Mouse (Mus musculus) liver, embryonic 14.5 days (tissue): ENCODE measurements around the gene Meox1. TPM values are rescaled to one million over a fixed set of nuclear protein-coding genes. Genes with fewer than 3 reads are reported as not detected.

Source experiments
- ATAC-seq: fragments of 200-750 bp; cut with Nextera tagmentation; 2 replicates; pipeline ENCODE4 v1.8.0; 2017; ENCODE audit warnings: moderate number of reproducible peaks, mild to moderate bottlenecking, moderate library complexity; ENCODE audit not compliant: insufficient read depth
- DNase-seq, 3 experiments: peaks; one replicate each; pipeline ENCODE4 v3.0.0-alpha.2; 2012 to 2013; ENCODE audit warnings: low read depth in 3 of 3, low spot score in 3 of 3
- H3K27ac ChIP-seq: fragments of 300-500 bp; sonication (generic); 2 replicates; pipeline ENCODE4 v1.5.1; 2014; ENCODE audit warnings: moderate library complexity, mild to moderate bottlenecking, control low read depth, inconsistent platforms
- H3K27me3 ChIP-seq: fragments of 300-500 bp; sonication (generic); 2 replicates; pipeline ENCODE4 v1.6.1; 2014; ENCODE audit warnings: mild to moderate bottlenecking, low read length, moderate library complexity; ENCODE audit not compliant: control insufficient read depth, insufficient read depth
- H3K36me3 ChIP-seq: fragments of 300-500 bp; sonication (generic); replicated peaks from 2 replicates; pipeline ENCODE4 v1.6.1; 2014; ENCODE audit warnings: low read depth; ENCODE audit not compliant: control insufficient read depth, insufficient read depth
- H3K4me1 ChIP-seq, 2 experiments: fragments of 200-500 bp in 1 of 2; fragments of 300-500 bp in 1 of 2; sonication (generic) in 1 of 2; replicated peaks; 2 replicates each; pipeline ENCODE4 v1.6.1; 2012 to 2014; ENCODE audit warnings: antibody characterized with exemption in 1 of 2, inconsistent platforms in 1 of 2, low read length in 1 of 2; ENCODE audit not compliant: control insufficient read depth in 2 of 2, insufficient read depth in 2 of 2
- H3K4me2 ChIP-seq: fragments of 300-500 bp; sonication (generic); 2 replicates; pipeline ENCODE4 v1.6.1; 2014; ENCODE audit warnings: low read depth, mild to moderate bottlenecking, control low read depth, moderate library complexity
- H3K4me3 ChIP-seq, 2 experiments: fragments of 200-500 bp in 1 of 2; fragments of 300-500 bp in 1 of 2; sonication (generic) in 1 of 2; 2 replicates each; pipeline ENCODE4 v1.5.1; 2012 to 2014; ENCODE audit warnings: low read depth in 2 of 2, low read length in 2 of 2, mild to moderate bottlenecking in 2 of 2, control low read depth in 1 of 2, inconsistent platforms in 1 of 2, moderate library complexity in 1 of 2; ENCODE audit not compliant: insufficient read depth in 1 of 2
- H3K9ac ChIP-seq: fragments of 300-500 bp; sonication (generic); replicated peaks from 2 replicates; pipeline ENCODE4 v1.6.1; 2014; ENCODE audit warnings: mild to moderate bottlenecking, control low read depth, moderate library complexity
- H3K9me3 ChIP-seq: fragments of 300-500 bp; sonication (generic); 2 replicates; pipeline ENCODE4 v1.6.1; 2016; ENCODE audit warnings: low read length, mixed read lengths; ENCODE audit not compliant: control insufficient read depth
- CTCF ChIP-seq: IDR thresholded peaks from 2 replicates; pipeline ENCODE4 v1.5.1; 2016; ENCODE audit warnings: antibody characterized with exemption, low read depth, control low read depth
- EP300 ChIP-seq: IDR thresholded peaks from 2 replicates; pipeline ENCODE4 v1.6.1; 2016; ENCODE audit warnings: antibody characterized with exemption, low read depth
- WGBS: fragments of 180-500 bp; shearing (Covaris S2); extraction: QIAGEN DNeasy Blood & Tissue Kit; methylation state at CpG from one replicate; pipeline ENCODE4 v1.1.7; 2014; ENCODE audit not compliant: insufficient replicate concordance; 5-methylcytosine and 5-hydroxymethylcytosine counted together
- polyA plus RNA-seq, 2 experiments: library from polyadenylated mRNA; depleted of rRNA in 1 of 2; stranded (reverse) in 1 of 2; unstranded in 1 of 2; fragments of >200 nt; fragmentation: Nextera tagmentation in 1 of 2; extraction: Ambion mirVana in 1 of 2; gene quantifications; 2 replicates each; pipeline versions ENCODE4 v1.2.1 to v1.2.3; 2012 to 2014

The Meox1 gene
- polyA plus RNA-seq, 2 experiments, result 0.28 to 0.36 TPM

GRCm38 (mm10) chr11:101913591-101913990 is 19.4 kb upstream of the Meox1 start:
- Histone ChIP-seq H3K4me1 (no peaks in the 10 kb centered on the region), H3K9ac (no peak overlapping the region), H3K4me2 (no peak overlapping the region), H3K9me3 (no peaks in the 10 kb centered on the region), H3K27me3 (no peaks in the 10 kb centered on the region), H3K27ac (no peak overlapping the region), H3K4me3 (no peak overlapping the region), H3K36me3 (no peaks in the 10 kb centered on the region)
- TF ChIP-seq CTCF (no peak), EP300 (no peak)
- no peak for DNase-seq
- no peak for ATAC-seq
- 43% methylated on average over 8 of the region's 8 CpGs for WGBS

GRCm38 (mm10) chr11:101911855-101912579 is 17.8 kb upstream of the Meox1 start:
- ATAC-seq (no peak), DNase-seq (peak in 2 of 3 experiments; percentile 31 to 37)
- no peak overlapping the region for H3K4me3 ChIP-seq
- H3K27ac ChIP-seq, result no peak overlapping the region
- H3K9me3 ChIP-seq, result no peaks in the 10 kb centered on the region
- no peak overlapping the region for H3K4me2 ChIP-seq
- no peak overlapping the region for H3K9ac ChIP-seq
- no peak for TF ChIP-seq EP300
- peak; percentile 83 for TF ChIP-seq CTCF
- H3K4me1 ChIP-seq, result no peaks in the 10 kb centered on the region
- no peaks in the 10 kb centered on the region for H3K36me3 ChIP-seq
- WGBS, result 37% methylated on average over 4 of the region's 4 CpGs
- no peaks in the 10 kb centered on the region for H3K27me3 ChIP-seq

GRCm38 (mm10) chr11:101910230-101910946 is 16.2 kb upstream of the Meox1 start:
- Histone ChIP-seq H3K9ac (no peak overlapping the region), H3K4me1 (no peaks in the 10 kb centered on the region), H3K4me3 (no peak overlapping the region), H3K9me3 (no peaks in the 10 kb centered on the region), H3K36me3 (no peaks in the 10 kb centered on the region), H3K27me3 (no peaks in the 10 kb centered on the region), H3K27ac (no peak overlapping the region), H3K4me2 (no peak overlapping the region)
- no peak for TF ChIP-seq EP300
- peak; percentile 90 for TF ChIP-seq CTCF
- ATAC-seq, result no peak
- peak in 2 of 3 experiments; percentile 17 to 33 for DNase-seq
- 23% methylated on average over 21 of the region's 21 CpGs for WGBS

- H3K9me3 ChIP-seq, result no peaks in the 10 kb centered on the region
- H3K9ac ChIP-seq, result no peak overlapping the region
- no peak for TF ChIP-seq CTCF
- TF ChIP-seq EP300, result no peak
- no peaks in the 10 kb centered on the region for H3K27me3 ChIP-seq
- no peak overlapping the region for H3K4me2 ChIP-seq
- no peak overlapping the region for H3K27ac ChIP-seq
- H3K36me3 ChIP-seq, result no peaks in the 10 kb centered on the region
- no peaks in the 10 kb centered on the region for H3K4me1 ChIP-seq
- ATAC-seq, result no peak
- DNase-seq, result no peak
- H3K4me3 ChIP-seq, result no peak overlapping the region
- 53% methylated on average over 6 of the region's 6 CpGs for WGBS
Measured at GRCm38 (mm10) chr11:101908777-101909176, 14.6 kb upstream of the Meox1 start.

GRCm38 (mm10) chr11:101905115-101905514 is 10.9 kb upstream of the Meox1 start:
- ATAC-seq (no peak), DNase-seq (peak in 1 of 3 experiments; percentile 22)
- Histone ChIP-seq H3K27me3 (no peaks in the 10 kb centered on the region), H3K36me3 (no peaks in the 10 kb centered on the region), H3K9me3 (no peaks in the 10 kb centered on the region), H3K4me1 (no peaks in the 10 kb centered on the region), H3K4me2 (no peak overlapping the region), H3K4me3 (no peak overlapping the region), H3K9ac (no peak overlapping the region), H3K27ac (no peak overlapping the region)
- no peak for TF ChIP-seq EP300
- TF ChIP-seq CTCF, result peak; percentile 90
- WGBS, result 20% methylated on average over 13 of the region's 13 CpGs
